Mouse (Mus musculus) CH12.LX (cell line): ENCODE measurements around the gene Ube2t. TPM values are rescaled to one million over a fixed set of nuclear protein-coding genes. Genes with fewer than 3 reads are reported as not detected.
A peak's percentile ranks its signal among the peaks of the same experiment; 100 is the strongest.

Experiments used
- DNase-seq: peaks from one replicate; pipeline ENCODE4 v3.0.0-alpha.2; 2013; ENCODE audit errors: extremely low read depth
- H3K27ac ChIP-seq: 2 replicates; pipeline ENCODE4 v1.5.1; 2012; ENCODE audit warnings: low read depth, mild to moderate bottlenecking, control low read depth, moderate library complexity; ENCODE audit not compliant: insufficient read depth
- H3K27me3 ChIP-seq: replicated peaks from 2 replicates; pipeline ENCODE3; 2012; ENCODE audit warnings: inconsistent platforms
- H3K36me3 ChIP-seq, 2 experiments: replicated peaks in 1 of 2; 2 replicates each; pipeline versions ENCODE3 to v1.6.1; 2012; ENCODE audit warnings: inconsistent platforms in 1 of 2, low read length in 1 of 2, mild to moderate bottlenecking in 1 of 2, mixed read lengths in 1 of 2, moderate library complexity in 1 of 2; ENCODE audit not compliant: control insufficient read depth in 1 of 2, insufficient read depth in 1 of 2
- H3K4me1 ChIP-seq, 2 experiments: 2 replicates each; pipeline ENCODE4 v1.6.1; 2012; ENCODE audit warnings: inconsistent platforms in 1 of 2, moderate library complexity in 1 of 2; ENCODE audit not compliant: insufficient read depth in 2 of 2, control insufficient read depth in 1 of 2
- H3K4me2 ChIP-seq: 2 replicates; pipeline ENCODE4 v1.6.1; 2012; ENCODE audit warnings: low read depth, mild to moderate bottlenecking, control low read depth; ENCODE audit not compliant: poor library complexity, insufficient read depth, severe bottlenecking
- H3K4me3 ChIP-seq, 3 experiments: fragments of 150-350 bp in 1 of 3; sonication (generic) in 1 of 3; replicated peaks in 1 of 3; 2 replicates each; pipeline versions ENCODE3 to v1.5.1; 2011 to 2012; ENCODE audit warnings: low read depth in 2 of 3, low read length in 2 of 3, mild to moderate bottlenecking in 2 of 3, moderate library complexity in 2 of 3, control low read depth in 1 of 3, improper control_type of control experiment in 1 of 3, inconsistent platforms in 1 of 3, mixed read lengths in 1 of 3; ENCODE audit not compliant: poor library complexity in 1 of 3
- H3K79me2 ChIP-seq: replicated peaks from 2 replicates; pipeline ENCODE4 v1.6.1; 2012; ENCODE audit warnings: mild to moderate bottlenecking, moderate library complexity; ENCODE audit not compliant: control insufficient read depth, poor library complexity, insufficient read depth, severe bottlenecking; ENCODE audit errors: extremely low read depth
- H3K9ac ChIP-seq: 2 replicates; pipeline ENCODE4 v1.6.1; 2012; ENCODE audit warnings: low read depth, mild to moderate bottlenecking, control low read depth, moderate library complexity; ENCODE audit not compliant: insufficient read depth
- H3K9me3 ChIP-seq: replicated peaks from 2 replicates; pipeline ENCODE3; 2012; ENCODE audit warnings: low read length, inconsistent platforms, mixed read lengths
- BHLHE40 ChIP-seq: IDR thresholded peaks from 2 replicates; pipeline ENCODE4 v1.6.1; 2011; ENCODE audit warnings: mild to moderate bottlenecking, low read depth, low read length, improper control_type of control experiment
- CTCF ChIP-seq, 2 experiments: IDR thresholded peaks in 1 of 2; conservative IDR thresholded peaks in 1 of 2; 2 replicates each; pipeline ENCODE4 v1.5.1; 2011 to 2012; ENCODE audit warnings: low read depth in 2 of 2, low read length in 2 of 2, improper control_type of control experiment in 1 of 2, inconsistent platforms in 1 of 2, mild to moderate bottlenecking in 1 of 2, moderate library complexity in 1 of 2
- GABPA ChIP-seq: IDR thresholded peaks from 2 replicates; pipeline ENCODE4 v1.6.1; 2012; ENCODE audit warnings: low read depth, low read length, improper control_type of control experiment, inconsistent platforms; ENCODE audit not compliant: insufficient replicate concordance
- HCFC1 ChIP-seq: IDR thresholded peaks from 2 replicates; pipeline ENCODE4 v1.6.1; 2012; ENCODE audit warnings: low read depth, mild to moderate bottlenecking, inconsistent platforms, low read length, improper control_type of control experiment
- IRF4 ChIP-seq: IDR thresholded peaks from 2 replicates; pipeline ENCODE4 v1.6.1; 2014; ENCODE audit warnings: low read depth, mild to moderate bottlenecking, inconsistent platforms, low read length, improper control_type of control experiment
- MAX ChIP-seq: IDR thresholded peaks from 2 replicates; pipeline ENCODE4 v1.6.1; 2011; ENCODE audit warnings: low read length, improper control_type of control experiment
- MEF2A ChIP-seq: IDR thresholded peaks from 2 replicates; pipeline ENCODE4 v1.6.1; 2014; ENCODE audit warnings: low read depth, mild to moderate bottlenecking, inconsistent platforms, low read length, improper control_type of control experiment, borderline replicate concordance
- NRF1 ChIP-seq: IDR thresholded peaks from 2 replicates; pipeline ENCODE4 v1.6.1; 2014; ENCODE audit warnings: low read depth, mild to moderate bottlenecking, inconsistent platforms, low read length, improper control_type of control experiment, moderate library complexity
- RAD21 ChIP-seq: IDR thresholded peaks from 2 replicates; pipeline ENCODE4 v1.6.1; 2011; ENCODE audit warnings: low read depth, mild to moderate bottlenecking, low read length, improper control_type of control experiment, moderate library complexity
- UBTF ChIP-seq: IDR thresholded peaks from 2 replicates; pipeline ENCODE4 v1.6.1; 2012; ENCODE audit warnings: low read depth, mild to moderate bottlenecking, inconsistent platforms, low read length, improper control_type of control experiment, moderate library complexity
- USF2 ChIP-seq: conservative IDR thresholded peaks from 2 replicates; pipeline ENCODE4 v1.6.1; 2011; ENCODE audit warnings: low read depth, low read length, improper control_type of control experiment
- ZMIZ1 ChIP-seq: IDR thresholded peaks from 2 replicates; pipeline ENCODE4 v1.6.1; 2012; ENCODE audit warnings: low read depth, mild to moderate bottlenecking, inconsistent platforms, low read length, improper control_type of control experiment
- dilution Hi-C: fragments of 300-500 bp; cut with MboI; formaldehyde crosslinking; loops from 2 replicates; pipeline ENCODE4 v1.14.3; 2020; ENCODE audit warnings: low sequenced_read_pairs; ENCODE audit not compliant: extremely low pct_unique_long_range_greater_than_20kb, extremely low pct_ligation_motif_present
- in situ Hi-C: fragments of 300-500 bp; cut with MboI; formaldehyde crosslinking; loops from 3 replicates; pipeline ENCODE4 v1.14.3; 2019; ENCODE audit warnings: low sequenced_read_pairs, low pct_ligation_motif_present, low pct_unique_long_range_greater_than_20kb, mixed read lengths
- polyA plus RNA-seq: library from polyadenylated mRNA; unstranded; fragments of >175 nt; gene quantifications from 2 replicates; pipeline ENCODE4 v1.2.1, GENCODE M21; 2012; ENCODE audit warnings: low read depth; ENCODE audit not compliant: insufficient read length
- total RNA-seq, 2 experiments: library from RNA; depleted of rRNA; stranded (reverse); fragments of 300-350 nt in 1 of 2; fragments of >200 nt in 1 of 2; gene quantifications; 2 replicates each; pipeline ENCODE4 v1.2.3; 2012 to 2014

Gene Ube2t
- total and polyA plus RNA-seq, 3 experiments: 19.2 to 40.2 (median 28.8) TPM

DNA sequence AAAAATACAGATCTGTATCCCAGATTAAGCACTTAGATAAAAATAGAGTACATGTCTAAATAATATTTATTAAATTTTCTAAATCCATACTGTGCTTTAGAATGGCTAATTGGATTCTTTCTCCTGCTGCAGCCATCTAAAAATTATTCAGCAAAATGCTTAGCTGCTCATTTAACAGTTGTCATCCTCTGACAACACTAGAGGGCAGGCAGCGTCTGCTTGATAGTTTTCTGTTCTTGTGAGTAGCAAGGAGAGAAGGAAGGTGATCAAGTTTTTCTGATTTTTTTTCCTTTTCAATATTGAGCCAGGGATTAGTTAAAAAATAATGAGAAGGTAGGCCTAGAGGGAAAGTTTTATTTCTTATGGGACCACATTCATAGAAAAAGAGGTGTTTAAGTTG, 10.6 kb downstream of the Ube2t start:
- no peak overlapping the region for H3K4me2 ChIP-seq
- H3K79me2 ChIP-seq: no peaks in the 10 kb centered on the region
- dilution Hi-C loops: no loop called here
- no peaks in the 10 kb centered on the region for H3K27me3 ChIP-seq
- no peaks in the 10 kb centered on the region for H3K4me1 ChIP-seq
- peaks cover 35 to 77% of the 10 kb centered on the region in 2 experiments for H3K36me3 ChIP-seq
- H3K9ac ChIP-seq: no peak overlapping the region
- H3K9me3 ChIP-seq: no peaks in the 10 kb centered on the region
- in situ Hi-C loops: no loop called here
- TF ChIP-seq HCFC1 (no peak), RAD21 (peak; percentile 40), CTCF (conservative IDR thresholded peaks at IDR 0.05 in 1 of 2, IDR thresholded peaks at IDR 0.05 in 1 of 2; ENCODE audit: low read depth in 2 of 2, low read length in 2 of 2) (peak in 1 of 2 experiments; percentile 33; a peak in 2 of 4 replicates)
- H3K27ac ChIP-seq: no peak overlapping the region
- H3K4me3 ChIP-seq: no peak overlapping the region
- no peak for DNase-seq

DNA sequence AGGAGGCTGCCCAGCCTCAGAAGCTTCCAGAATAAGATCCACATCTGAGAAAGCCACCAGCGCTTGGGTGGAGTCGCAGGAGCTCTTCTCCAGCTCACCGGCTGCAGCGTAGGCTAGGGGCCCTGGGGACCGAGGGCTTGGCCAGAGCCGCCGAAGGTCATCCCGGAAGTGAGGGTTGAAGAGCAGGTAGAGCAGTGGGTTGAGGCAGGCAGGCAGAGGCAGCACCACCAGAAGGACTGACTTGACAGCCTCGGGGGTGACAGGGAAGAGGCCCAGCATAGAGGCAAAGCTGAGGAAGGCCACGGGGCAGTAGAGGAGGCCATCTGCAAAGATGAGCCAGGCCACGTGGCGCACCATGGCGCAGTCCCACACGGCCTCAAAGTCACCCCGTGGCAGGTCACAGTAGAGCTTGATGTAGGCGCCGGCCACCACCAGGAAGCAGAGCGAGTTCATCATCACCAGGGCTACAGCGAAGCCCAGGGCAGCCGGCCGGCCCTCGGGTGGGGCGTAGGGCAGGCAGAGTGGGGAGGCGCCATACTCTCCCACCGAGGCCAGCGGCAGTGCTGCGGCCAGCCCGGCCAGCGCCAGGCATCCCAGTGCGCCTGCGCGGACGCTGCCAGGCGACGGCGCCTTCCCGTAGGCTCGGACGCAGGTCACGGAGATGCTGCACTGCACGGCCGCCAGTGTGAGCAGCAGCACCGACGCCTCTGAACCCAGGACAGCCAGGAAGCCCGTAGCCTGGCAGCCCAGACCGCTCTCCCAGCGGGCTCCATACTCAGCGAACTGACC, 25.0 kb downstream of the Ube2t start:
- Histone ChIP-seq H3K4me2 (no peak overlapping the region), H3K4me1 (peaks cover 6 to 24% of the 10 kb centered on the region in 2 experiments), H3K9me3 (no peaks in the 10 kb centered on the region), H3K4me3 (no peak overlapping the region), H3K79me2 (no peaks in the 10 kb centered on the region), H3K9ac (no peak overlapping the region), H3K27ac (no peak overlapping the region), H3K27me3 (peaks cover 4% of the 10 kb centered on the region), H3K36me3 (no peaks in the 10 kb centered on the region)
- DNase-seq: no peak
- dilution Hi-C loops: no loop called here
- TF ChIP-seq NRF1 (peak; percentile 63), GABPA (no peak)
- in situ Hi-C loops: no loop called here

DNA sequence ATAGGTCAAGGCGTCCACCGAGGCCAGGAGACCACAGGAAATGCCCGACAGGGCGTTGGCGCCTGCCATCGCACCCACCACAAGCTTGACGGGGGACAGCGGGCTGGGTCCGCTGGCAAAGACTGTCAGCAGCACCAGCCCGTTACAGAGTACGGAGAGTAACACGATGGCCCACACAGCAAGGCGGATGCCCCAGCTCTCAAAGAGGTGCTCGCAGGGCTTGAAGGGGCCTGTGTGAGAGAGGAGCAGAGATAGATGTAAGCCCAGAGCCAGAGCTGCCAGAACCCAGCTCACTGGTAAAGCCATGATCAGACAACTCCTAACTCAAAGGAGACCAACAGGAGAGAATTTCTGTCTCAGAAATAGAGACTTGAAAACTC, 25.6 kb downstream of the Ube2t start:
- TF ChIP-seq CTCF (conservative IDR thresholded peaks at IDR 0.05 in 1 of 2, IDR thresholded peaks at IDR 0.05 in 1 of 2; ENCODE audit: low read depth in 2 of 2, low read length in 2 of 2): no peak
- no peak for TF ChIP-seq HCFC1
- TF ChIP-seq UBTF: no peak
- no peak for TF ChIP-seq GABPA
- no peak for TF ChIP-seq MEF2A
- TF ChIP-seq MAX: no peak
- no peak for TF ChIP-seq USF2
- TF ChIP-seq IRF4: no peak
- no peak for TF ChIP-seq BHLHE40
- TF ChIP-seq ZMIZ1: no peak
- no peaks in the 10 kb centered on the region for H3K36me3 ChIP-seq
- H3K27ac ChIP-seq: no peak overlapping the region
- dilution Hi-C loops: no loop called here
- DNase-seq: no peak
- H3K27me3 ChIP-seq: peaks cover 7% of the 10 kb centered on the region
- H3K9me3 ChIP-seq: no peaks in the 10 kb centered on the region
- no peaks in the 10 kb centered on the region for H3K79me2 ChIP-seq
- H3K4me1 ChIP-seq: peaks cover 7 to 23% of the 10 kb centered on the region in 2 experiments
- no peak overlapping the region for H3K9ac ChIP-seq
- in situ Hi-C loops: no loop called here
- no peak overlapping the region for H3K4me3 ChIP-seq
- H3K4me2 ChIP-seq: no peak overlapping the region
